Mouse (Mus musculus): ENCODE results near the gene Ifrd1. TPM values are rescaled to one million over a fixed set of nuclear protein-coding genes. Genes with fewer than 3 reads are reported as not detected.
"Not testable (repeated sequence)": the region's sequence is repeated elsewhere in the genome, so short reads cannot be mapped to it uniquely, and the experiment has no call there.

The Ifrd1 gene
- total RNA-seq, 2 experiments from 2014 or later = 97.4 to 104 TPM

DNA sequence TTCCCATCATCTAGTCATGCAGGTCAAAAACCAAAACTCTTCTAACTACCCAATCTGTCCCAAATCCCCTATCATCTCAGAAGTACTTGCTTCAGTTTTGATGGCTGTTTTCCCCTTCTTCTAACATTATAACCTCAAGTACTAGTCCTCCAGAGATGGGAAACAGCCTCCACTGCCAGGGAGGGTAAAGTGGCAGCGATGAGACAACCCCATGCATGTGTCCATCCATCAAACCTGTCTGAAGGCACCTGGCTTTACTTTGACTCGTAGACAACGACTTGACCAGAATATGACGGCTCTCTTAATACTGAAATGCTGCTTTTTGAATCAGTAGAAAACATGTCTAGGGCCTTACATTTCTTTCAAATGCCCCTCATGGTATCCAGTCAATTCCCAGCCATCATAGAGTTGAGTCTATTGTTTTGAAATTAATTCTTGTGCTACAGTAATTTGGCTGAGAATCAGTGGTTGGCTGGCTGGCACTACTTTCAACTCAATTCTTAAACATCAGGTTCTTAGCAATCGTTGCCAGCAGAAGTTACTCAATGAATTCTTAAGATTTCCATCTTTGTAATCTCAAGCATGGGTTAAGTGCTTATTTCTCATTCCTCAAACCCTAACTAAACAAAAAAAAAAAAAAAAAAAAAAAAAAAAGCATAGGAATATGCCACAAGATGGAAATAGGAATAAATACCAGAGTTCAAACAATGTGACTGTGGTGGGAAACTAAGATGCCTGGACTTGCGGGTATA lies 47.6 kb downstream of the Ifrd1 start:
- no peak for DNase-seq (ENCODE audit: low spot score in 2 of 2)

- peak; percentile 76 to 79 for DNase-seq (ENCODE audit: low spot score in 2 of 2)
Measured at GRCm38 (mm10) chr12:40199795-40200402, 48.4 kb downstream of the Ifrd1 start.

- no peak for DNase-seq (ENCODE audit: low spot score in 2 of 2)
Measured at GRCm38 (mm10) chr12:40199302-40199701, 49.0 kb downstream of the Ifrd1 start, which contains the start of gene Lsmem1. TSS of gene Lsmem1 (minus strand) at chr12:40199490.

DNA sequence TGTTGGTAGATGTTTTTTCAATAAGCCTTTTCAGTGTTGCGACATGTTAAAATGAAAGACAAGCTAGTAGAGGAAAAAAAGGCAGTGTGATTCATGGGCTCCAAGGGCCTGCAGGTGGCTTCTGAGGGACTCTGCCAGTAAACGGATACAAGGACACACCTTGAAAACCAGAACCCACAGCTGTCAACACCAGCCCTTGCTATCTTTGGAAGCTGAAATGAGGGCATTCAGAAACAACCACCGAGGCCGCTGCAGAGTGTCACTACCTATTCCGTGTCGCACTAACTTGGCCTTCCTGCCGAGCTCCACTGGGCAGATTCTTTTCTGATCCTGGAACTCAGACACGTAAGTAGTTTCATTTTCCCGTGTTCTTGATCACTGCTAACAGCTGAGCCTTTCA lies 49.9 kb downstream of the Ifrd1 start:
- DNase-seq (ENCODE audit: low spot score in 2 of 2) = no peak

- DNase-seq (ENCODE audit: low spot score in 2 of 2) = no peak
Measured at GRCm38 (mm10) chr12:40198019-40198418, 50.3 kb downstream of the Ifrd1 start.

- DNase-seq (ENCODE audit: low spot score in 2 of 2) = no peak
Measured at GRCm38 (mm10) chr12:40197511-40197910, 50.8 kb downstream of the Ifrd1 start.

GRCm38 (mm10) chr12:40185474-40185873 lies 62.8 kb downstream of the Ifrd1 start:
- DNase-seq (ENCODE audit: low spot score in 2 of 2) = no peak

GRCm38 (mm10) chr12:40177089-40177488 lies 71.2 kb downstream of the Ifrd1 start:
- DNase-seq (ENCODE audit: low spot score in 2 of 2) = peak in 1 of 2 experiments; percentile 38

GRCm38 (mm10) chr12:40176158-40176557 lies 72.1 kb downstream of the Ifrd1 start:
- no peak for DNase-seq (ENCODE audit: low spot score in 2 of 2)

GRCm38 (mm10) chr12:40175171-40175570 lies 73.1 kb downstream of the Ifrd1 start:
- not testable (repeated sequence) for DNase-seq (ENCODE audit: low spot score in 2 of 2)

DNA sequence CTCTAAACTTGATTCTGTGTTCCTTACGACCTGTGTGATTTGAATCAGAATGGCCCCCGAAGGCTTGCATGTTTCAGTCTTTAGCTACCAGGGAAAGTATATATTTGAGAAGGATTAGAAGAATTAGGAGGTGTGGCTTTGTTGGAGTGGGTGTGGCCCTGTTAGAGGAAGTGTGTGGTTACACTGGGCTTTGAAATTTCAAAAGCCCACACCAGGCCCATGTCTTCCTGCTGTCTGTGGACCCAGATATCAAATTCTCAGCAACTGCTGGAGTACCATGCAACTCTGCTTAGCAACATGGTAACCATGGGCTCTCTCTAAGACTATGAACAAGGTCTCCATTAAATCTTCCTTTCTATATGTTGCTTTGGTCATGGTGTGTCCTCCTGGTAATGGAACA lies 76.7 kb downstream of the Ifrd1 start:
- no peak for DNase-seq (ENCODE audit: low spot score in 2 of 2)

DNA sequence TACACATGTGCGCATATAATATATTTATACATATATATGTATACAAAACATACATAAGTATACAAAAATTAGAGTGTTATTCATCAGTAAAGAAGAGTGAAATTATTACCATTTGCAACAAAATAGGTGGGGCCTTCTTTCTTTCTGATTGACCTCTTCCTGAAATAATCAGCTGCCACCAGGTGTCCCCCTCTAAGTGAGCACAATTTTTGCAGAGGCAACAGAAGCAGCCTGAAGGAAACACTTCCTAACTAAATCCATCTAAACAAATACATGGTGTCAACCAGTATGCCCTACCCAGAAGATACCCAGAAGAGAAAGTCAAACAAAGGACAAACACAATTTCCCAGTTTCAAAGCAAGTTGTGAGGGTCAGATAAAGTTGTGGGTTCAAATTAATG lies 78.6 kb downstream of the Ifrd1 start:
- DNase-seq (ENCODE audit: low spot score in 2 of 2) = no peak

- DNase-seq (ENCODE audit: low spot score in 2 of 2) = peak in 1 of 2 experiments; percentile 13
Measured at GRCm38 (mm10) chr12:40164621-40165020, 83.7 kb downstream of the Ifrd1 start.

- no peak for DNase-seq (ENCODE audit: low spot score in 2 of 2)
Measured at GRCm38 (mm10) chr12:40160777-40161176, 87.5 kb downstream of the Ifrd1 start.

GRCm38 (mm10) chr12:40154188-40154587 lies 94.1 kb downstream of the Ifrd1 start:
- no peak for DNase-seq (ENCODE audit: low spot score in 2 of 2)

- DNase-seq (ENCODE audit: low spot score in 2 of 2) = no peak
Measured at GRCm38 (mm10) chr12:40152353-40153069, 95.8 kb downstream of the Ifrd1 start.

Small RNAs within 50 kb of the gene (microRNA-seq; reads per million reads assigned to microRNA genes)
- gene Mir1938 = 0.20 to 1.1 reads per million in 2 experiments

Other genes starting within 250 kb of the Ifrd1 start
- 10 to 100 TPM; 50.1 to 50.2 TPM for gene Arl4a, start 210.5 kb downstream of the Ifrd1 start, total RNA-seq (2021)
- gene Scin, start 114.3 kb downstream of the Ifrd1 start, total RNA-seq (2021) = under 1 TPM; 0.25 to 0.39 TPM
- gene Lsmem1, start 49.0 kb downstream of the Ifrd1 start, total RNA-seq (2021) = under 1 TPM; 0.22 to 0.69 TPM
- 10 to 100 TPM; 28.1 to 29.0 TPM for gene Zfp277, start 197.4 kb upstream of the Ifrd1 start, total RNA-seq (2021)
- gene Dock4, start 197.4 kb upstream of the Ifrd1 start, total RNA-seq (2021) = 100 to 1,000 TPM; 142 to 146 TPM